Mouse (Mus musculus) liver, adult (tissue): ENCODE data around the gene Steap3.
A peak's percentile ranks its signal among the peaks of the same experiment; 100 is the strongest.

ENCODE experiments used
- GATA4 ChIP-seq: IDR thresholded peaks from 2 replicates; pipeline ENCODE4 v1.6.1; 2014; ENCODE audit warnings: mild to moderate bottlenecking, low read length; ENCODE audit not compliant: insufficient replicate concordance

Steap3 gene

DNA sequence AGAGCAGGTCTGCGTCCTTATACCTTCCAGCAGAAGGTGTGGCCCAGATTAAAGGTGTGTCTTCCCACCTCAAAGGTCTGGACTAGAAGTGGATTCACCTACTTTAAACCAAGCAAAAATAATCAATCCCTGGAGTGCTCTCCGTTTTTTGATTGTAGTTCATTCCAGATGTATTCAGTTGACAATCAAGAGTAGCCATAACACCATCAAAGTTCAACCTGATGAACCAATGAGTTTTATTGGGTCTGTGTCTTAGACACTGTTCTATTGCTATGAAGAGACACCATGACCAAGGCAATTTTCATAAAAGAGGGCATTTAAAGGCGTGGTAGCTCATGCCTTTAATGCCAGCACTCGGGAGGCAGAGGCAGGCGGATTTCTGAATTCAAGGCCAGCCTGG lies at the start of gene Steap3:
TSS of gene Steap3 (minus strand) at position 101 of the 400 bp plus-strand sequence.
- no peak for TF ChIP-seq GATA4

DNA sequence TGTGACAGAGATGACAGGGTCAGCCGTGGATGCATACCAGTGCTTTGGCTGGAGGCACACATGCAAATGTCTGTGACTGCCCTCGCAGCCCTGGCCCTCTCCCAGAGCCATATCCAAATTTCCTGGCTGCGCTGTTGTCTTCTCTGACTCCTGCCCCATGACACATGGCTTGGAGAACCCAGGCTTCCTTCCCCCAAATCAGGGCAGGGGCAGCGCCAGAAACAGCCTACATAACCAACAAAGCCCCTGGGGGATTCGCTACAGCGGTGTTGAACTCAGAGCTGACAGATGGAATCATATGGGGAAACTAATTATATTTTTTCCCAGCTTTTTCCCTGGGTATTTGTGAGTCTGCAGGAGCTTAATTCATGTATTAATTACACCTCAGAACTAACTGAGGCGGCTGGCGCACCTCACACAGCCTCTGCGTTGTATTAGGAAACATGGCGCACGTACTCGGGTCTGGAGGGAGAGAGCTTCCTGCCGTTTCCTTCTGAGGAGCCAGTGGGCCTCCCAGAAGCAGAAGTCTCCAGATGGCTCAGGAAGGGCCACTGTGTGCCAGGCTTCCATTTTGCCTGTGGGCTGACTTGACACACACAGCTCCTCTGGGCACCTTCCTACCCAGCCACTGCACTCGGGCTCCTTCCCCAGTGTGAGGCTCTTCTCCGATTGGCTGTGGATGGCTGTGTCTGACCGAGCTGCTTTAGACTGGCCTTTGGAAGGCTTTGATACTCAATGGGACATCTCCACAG lies 48.9 kb upstream of the Steap3 start:
- no peak for TF ChIP-seq GATA4

GRCm38 (mm10) chr1:120305801-120306200 lies 33.3 kb upstream of the Steap3 start:
- TF ChIP-seq GATA4, result no peak

GRCm38 (mm10) chr1:120296936-120297335 lies 24.4 kb upstream of the Steap3 start:
- TF ChIP-seq GATA4, result no peak

GRCm38 (mm10) chr1:120293803-120294202 lies 21.3 kb upstream of the Steap3 start:
- no peak for TF ChIP-seq GATA4

GRCm38 (mm10) chr1:120291709-120292108 lies 19.2 kb upstream of the Steap3 start:
- no peak for TF ChIP-seq GATA4

- no peak for TF ChIP-seq GATA4
Measured at GRCm38 (mm10) chr1:120289843-120290242, 17.3 kb upstream of the Steap3 start.

DNA sequence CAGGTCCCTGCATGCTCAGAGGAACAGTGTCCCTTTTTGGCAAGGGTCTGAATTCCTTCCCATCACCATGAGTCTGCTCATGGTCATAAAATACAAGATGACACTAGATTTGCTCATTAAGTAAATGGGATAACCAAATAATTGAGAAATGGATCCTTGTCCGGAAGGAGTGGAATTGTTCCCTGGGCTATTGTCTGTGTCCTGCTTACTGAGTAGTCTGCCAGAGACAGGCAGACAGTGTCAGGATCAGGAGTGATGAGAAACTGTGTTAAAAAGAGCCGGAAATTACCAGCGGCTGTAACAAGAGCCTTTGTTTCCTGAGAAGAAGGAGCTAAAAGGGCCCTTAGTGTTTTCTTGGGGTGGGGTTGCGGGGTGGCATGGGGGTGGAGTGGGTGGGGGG lies 15.2 kb upstream of the Steap3 start:
- TF ChIP-seq GATA4, result no peak

- TF ChIP-seq GATA4, result no peak
Measured at GRCm38 (mm10) chr1:120275224-120275623, 2.7 kb upstream of the Steap3 start.

DNA sequence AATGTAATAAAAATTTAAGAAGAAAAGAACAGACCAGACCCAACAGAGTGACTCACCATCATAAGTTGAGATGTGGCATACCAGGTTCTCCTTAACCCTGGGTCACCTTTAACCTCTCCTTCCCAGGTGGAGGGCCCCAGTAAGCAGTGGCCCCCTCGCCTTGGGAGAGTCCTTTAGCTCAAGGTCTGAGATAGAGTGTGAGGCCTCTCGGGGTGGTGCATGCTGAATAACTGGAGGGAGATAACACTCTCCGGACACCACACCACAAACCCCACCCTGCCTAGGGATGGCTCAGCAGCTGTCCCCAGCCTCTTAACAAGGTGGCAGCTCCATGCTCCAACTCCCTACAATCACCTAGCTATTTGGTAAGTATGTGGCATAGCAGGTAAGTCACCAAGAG lies 1.6 kb downstream of the Steap3 start:
- TF ChIP-seq GATA4, result no peak

- no peak for TF ChIP-seq GATA4
Measured at GRCm38 (mm10) chr1:120270115-120270514, 2.4 kb downstream of the Steap3 start.

- TF ChIP-seq GATA4, result no peak
Measured at GRCm38 (mm10) chr1:120267631-120268030, 4.9 kb downstream of the Steap3 start.

DNA sequence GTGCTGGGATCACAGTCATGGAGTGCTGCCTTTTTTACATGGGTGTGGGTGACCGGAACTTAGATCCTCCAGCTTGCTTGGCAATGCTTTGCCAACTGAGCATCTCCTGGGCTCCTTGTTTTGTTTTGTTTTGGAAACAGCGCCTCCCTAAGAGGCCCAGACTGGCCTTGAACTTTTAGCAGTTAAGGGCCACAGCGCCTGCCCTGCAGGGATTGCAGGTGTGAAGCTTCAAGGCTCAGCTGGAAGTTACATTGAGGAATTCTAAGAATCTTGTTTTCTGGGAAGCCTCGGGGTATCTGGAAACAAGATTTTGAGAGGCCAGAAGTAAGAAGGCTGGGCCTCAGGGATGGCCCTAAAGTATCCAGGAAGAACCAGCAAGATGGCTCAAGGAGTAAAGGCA lies 6.0 kb downstream of the Steap3 start:
- TF ChIP-seq GATA4, result no peak

DNA sequence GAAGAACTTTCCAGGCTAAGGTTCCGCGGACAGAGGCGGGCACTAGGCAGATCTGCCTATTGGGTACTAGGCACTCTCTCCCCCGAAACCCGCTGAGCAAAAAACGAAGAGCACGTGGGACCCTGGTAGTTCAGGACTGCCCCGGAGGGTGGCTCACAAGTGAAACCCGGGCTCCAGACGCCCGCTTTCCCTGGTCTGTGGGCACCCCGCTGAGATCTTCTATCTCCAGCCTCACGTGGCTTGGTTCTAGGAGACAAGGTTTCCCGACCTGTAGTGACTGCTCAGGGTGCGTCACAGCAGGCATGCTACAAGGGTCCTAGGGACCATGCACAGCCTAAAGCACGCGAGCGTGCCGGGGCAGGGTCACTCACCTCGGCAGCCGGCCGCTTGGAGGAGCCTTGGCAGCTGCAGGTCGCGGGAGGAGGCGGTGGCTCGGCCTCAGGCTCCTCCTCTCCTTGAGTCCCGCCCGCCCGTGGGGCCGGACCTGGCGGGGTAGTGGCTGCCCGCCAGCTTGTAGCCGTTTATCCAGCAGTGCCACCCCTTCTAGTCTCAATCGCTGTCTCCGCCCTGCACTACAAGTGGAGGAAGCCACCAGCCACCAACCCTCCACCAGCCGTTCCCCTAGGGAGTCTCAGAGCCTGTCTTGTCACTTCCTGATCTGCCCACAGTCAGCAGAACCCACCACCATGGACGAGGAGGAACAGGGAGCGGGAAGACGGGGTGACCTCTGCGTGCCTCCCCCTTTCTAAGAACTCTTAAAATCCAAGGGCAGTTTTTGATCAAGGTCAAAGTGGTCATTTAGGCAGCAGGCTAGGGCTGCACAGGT lies 7.4 kb downstream of the Steap3 start:
- TF ChIP-seq GATA4, result peak; percentile 7; the same call in 1 of the 2 replicates

- no peak for TF ChIP-seq GATA4
Measured at GRCm38 (mm10) chr1:120263226-120263625, 9.3 kb downstream of the Steap3 start.

DNA sequence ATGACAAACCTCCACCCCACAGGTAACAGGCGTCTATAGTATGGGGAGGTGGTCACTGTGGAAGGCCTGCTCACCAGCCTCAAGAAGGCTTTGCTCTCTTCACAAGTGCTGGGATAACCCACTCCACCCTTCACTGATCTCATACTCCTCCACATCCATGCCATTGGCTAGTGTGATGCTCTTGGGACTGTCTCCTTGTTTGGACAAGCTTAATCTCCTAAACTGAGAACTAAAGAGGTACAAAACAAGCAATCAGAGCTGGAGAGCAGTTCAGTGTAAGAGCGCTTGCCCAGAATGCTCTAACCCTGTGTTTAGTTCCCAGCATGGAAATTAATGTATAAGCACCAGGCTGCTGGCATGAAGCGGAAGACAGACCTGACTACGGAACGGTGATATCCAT lies 11.3 kb downstream of the Steap3 start:
- no peak for TF ChIP-seq GATA4
